Mouse (Mus musculus): Measurements from ENCODE around the gene Gm28230. TPM values are rescaled to one million over a fixed set of nuclear protein-coding genes. Genes with fewer than 3 reads are reported as not detected.

Gene Gm28230
- polyA plus RNA-seq, 1 experiment: not detected

GRCm38 (mm10) chr2:74701949-74702819, 24.3 kb upstream of the Gm28230 start:
- peaks cover 100% of the 10 kb centered on the region for H3K27me3 ChIP-seq (ENCODE audit: control insufficient read depth)
- H3K9me3 ChIP-seq (ENCODE audit: control insufficient read depth, low read length): peaks cover 5% of the 10 kb centered on the region; the same call in 1 of the 2 replicates
- TF ChIP-seq TAL1 (IDR thresholded peaks at IDR 0.05; ENCODE audit: low read length) (no peak), GATA1 (IDR thresholded peaks at IDR 0.05; ENCODE audit: low read length) (no peak)
- no peaks in the 10 kb centered on the region for H3K36me3 ChIP-seq (ENCODE audit: control insufficient read depth)
- no peak overlapping the region for H3K4me3 ChIP-seq (replicated peaks)
- 0 out of 2 replicates have a peak, but pooled peaks cover 2% of the 10 kb centered on the region for H3K4me1 ChIP-seq (ENCODE audit: control insufficient read depth)

- peaks cover 100% of the 10 kb centered on the region for H3K27me3 ChIP-seq (ENCODE audit: control insufficient read depth)
- peaks cover 4% of the 10 kb centered on the region; the same call in 1 of the 2 replicates for H3K9me3 ChIP-seq (ENCODE audit: control insufficient read depth, low read length)
- TF ChIP-seq TAL1 (IDR thresholded peaks at IDR 0.05; ENCODE audit: low read length) (no peak), GATA1 (IDR thresholded peaks at IDR 0.05; ENCODE audit: low read length) (no peak)
- H3K4me1 ChIP-seq (ENCODE audit: control insufficient read depth): 0 out of 2 replicates have a peak, but pooled peaks cover 2% of the 10 kb centered on the region
- no peak overlapping the region for H3K4me3 ChIP-seq (replicated peaks)
- H3K36me3 ChIP-seq (ENCODE audit: control insufficient read depth): no peaks in the 10 kb centered on the region
Measured at GRCm38 (mm10) chr2:74702820-74703219, 23.7 kb upstream of the Gm28230 start.

GRCm38 (mm10) chr2:74703317-74703716, 23.2 kb upstream of the Gm28230 start:
- H3K27me3 ChIP-seq (ENCODE audit: control insufficient read depth): peaks cover 100% of the 10 kb centered on the region
- H3K9me3 ChIP-seq (ENCODE audit: control insufficient read depth, low read length): no peaks in the 10 kb centered on the region; the same call in 1 of the 2 replicates
- H3K4me3 ChIP-seq (replicated peaks): no peak overlapping the region
- H3K4me1 ChIP-seq (ENCODE audit: control insufficient read depth): no peaks in the 10 kb centered on the region
- TF ChIP-seq TAL1 (IDR thresholded peaks at IDR 0.05; ENCODE audit: low read length): no peak
- no peak for TF ChIP-seq GATA1 (IDR thresholded peaks at IDR 0.05; ENCODE audit: low read length)
- H3K36me3 ChIP-seq (ENCODE audit: control insufficient read depth): no peaks in the 10 kb centered on the region

- Histone ChIP-seq H3K9me3 (ENCODE audit: control insufficient read depth, low read length) (no peaks in the 10 kb centered on the region; the same call in 1 of the 2 replicates), H3K27me3 (ENCODE audit: control insufficient read depth) (peaks cover 100% of the 10 kb centered on the region), H3K4me1 (ENCODE audit: control insufficient read depth) (no peaks in the 10 kb centered on the region), H3K4me3 (replicated peaks) (no peak overlapping the region), H3K36me3 (ENCODE audit: control insufficient read depth) (no peaks in the 10 kb centered on the region)
- TF ChIP-seq GATA1 (IDR thresholded peaks at IDR 0.05; ENCODE audit: low read length) (no peak), TAL1 (IDR thresholded peaks at IDR 0.05; ENCODE audit: low read length) (no peak)
Measured at GRCm38 (mm10) chr2:74703720-74704392, 22.7 kb upstream of the Gm28230 start.

- Histone ChIP-seq H3K27me3 (ENCODE audit: control insufficient read depth) (peaks cover 100% of the 10 kb centered on the region), H3K9me3 (ENCODE audit: control insufficient read depth, low read length) (no peaks in the 10 kb centered on the region; the same call in 1 of the 2 replicates), H3K36me3 (ENCODE audit: control insufficient read depth) (no peaks in the 10 kb centered on the region), H3K4me3 (replicated peaks) (no peak within 1 kb of the TSS), H3K4me1 (ENCODE audit: control insufficient read depth) (no peaks in the 10 kb centered on the region)
- TF ChIP-seq GATA1 (IDR thresholded peaks at IDR 0.05; ENCODE audit: low read length): no peak
- TF ChIP-seq TAL1 (IDR thresholded peaks at IDR 0.05; ENCODE audit: low read length): no peak
Measured at GRCm38 (mm10) chr2:74704393-74704998, 22.0 kb upstream of the Gm28230 start, which contains the start of gene Hoxd8. Hoxd8 (plus strand) TSS chr2:74704615.

DNA sequence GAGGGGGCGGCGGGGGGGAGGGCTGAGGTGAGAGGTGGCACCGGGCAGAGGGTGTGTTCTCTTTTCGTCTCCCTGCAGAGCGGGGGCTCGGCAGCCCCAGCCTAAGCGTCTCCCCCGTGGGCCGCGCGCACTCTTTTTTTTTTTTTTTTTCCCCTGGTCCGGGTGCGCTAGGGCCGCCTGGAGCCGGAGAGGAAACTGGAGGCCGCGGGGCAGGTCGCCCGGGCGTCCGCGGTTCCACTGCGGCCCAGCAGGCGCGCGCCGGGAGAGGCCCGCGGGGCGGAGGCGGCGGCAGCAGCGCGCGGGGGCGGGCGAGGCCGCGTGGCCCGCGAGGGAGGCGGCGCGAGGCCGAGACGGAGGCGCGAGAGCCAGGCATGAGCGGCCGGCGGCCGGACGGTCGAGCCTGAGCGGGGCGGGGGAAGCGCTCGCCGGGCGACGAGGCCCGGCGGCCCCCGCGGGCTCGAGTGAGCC, 21.5 kb upstream of the Gm28230 start:
- Histone ChIP-seq H3K4me1 (ENCODE audit: control insufficient read depth) (no peaks in the 10 kb centered on the region), H3K36me3 (ENCODE audit: control insufficient read depth) (no peaks in the 10 kb centered on the region), H3K27me3 (ENCODE audit: control insufficient read depth) (peaks cover 100% of the 10 kb centered on the region), H3K9me3 (ENCODE audit: control insufficient read depth, low read length) (no peaks in the 10 kb centered on the region; the same call in 1 of the 2 replicates), H3K4me3 (replicated peaks) (no peak overlapping the region)
- TF ChIP-seq GATA1 (IDR thresholded peaks at IDR 0.05; ENCODE audit: low read length) (no peak), TAL1 (IDR thresholded peaks at IDR 0.05; ENCODE audit: low read length) (no peak)

DNA sequence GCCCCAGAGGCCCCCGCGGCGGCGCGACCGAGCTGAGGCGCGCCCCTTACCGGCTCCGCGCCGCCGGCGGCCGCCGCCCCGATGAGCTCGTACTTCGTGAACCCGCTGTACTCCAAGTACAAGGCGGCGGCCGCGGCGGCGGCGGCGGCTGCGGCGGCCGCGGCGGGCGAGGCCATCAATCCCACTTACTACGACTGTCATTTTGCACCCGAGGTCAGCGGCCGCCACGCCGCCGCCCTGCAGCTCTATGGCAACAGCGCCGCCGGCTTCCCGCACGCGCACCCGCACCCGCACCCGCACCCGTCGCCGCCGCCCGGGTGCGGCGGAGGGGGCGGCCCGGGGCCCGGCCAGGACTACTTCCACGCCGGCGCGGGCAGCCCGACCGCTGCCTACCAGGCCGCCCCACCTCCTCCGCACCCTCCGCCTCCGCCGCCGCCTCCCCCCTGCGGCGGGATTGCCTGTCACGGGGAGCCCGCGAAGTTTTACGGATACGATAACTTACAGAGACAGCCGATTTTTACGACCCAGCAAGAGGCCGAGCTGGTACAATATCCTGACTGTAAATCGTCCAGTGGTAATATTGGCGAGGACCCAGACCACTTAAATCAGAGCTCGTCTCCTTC, 20.9 kb upstream of the Gm28230 start:
- Histone ChIP-seq H3K36me3 (ENCODE audit: control insufficient read depth) (no peaks in the 10 kb centered on the region), H3K4me3 (replicated peaks) (no peak overlapping the region), H3K9me3 (ENCODE audit: control insufficient read depth, low read length) (no peaks in the 10 kb centered on the region; the same call in 1 of the 2 replicates), H3K27me3 (ENCODE audit: control insufficient read depth) (peaks cover 100% of the 10 kb centered on the region), H3K4me1 (ENCODE audit: control insufficient read depth) (no peaks in the 10 kb centered on the region)
- TF ChIP-seq TAL1 (IDR thresholded peaks at IDR 0.05; ENCODE audit: low read length) (no peak), GATA1 (IDR thresholded peaks at IDR 0.05; ENCODE audit: low read length) (no peak)

DNA sequence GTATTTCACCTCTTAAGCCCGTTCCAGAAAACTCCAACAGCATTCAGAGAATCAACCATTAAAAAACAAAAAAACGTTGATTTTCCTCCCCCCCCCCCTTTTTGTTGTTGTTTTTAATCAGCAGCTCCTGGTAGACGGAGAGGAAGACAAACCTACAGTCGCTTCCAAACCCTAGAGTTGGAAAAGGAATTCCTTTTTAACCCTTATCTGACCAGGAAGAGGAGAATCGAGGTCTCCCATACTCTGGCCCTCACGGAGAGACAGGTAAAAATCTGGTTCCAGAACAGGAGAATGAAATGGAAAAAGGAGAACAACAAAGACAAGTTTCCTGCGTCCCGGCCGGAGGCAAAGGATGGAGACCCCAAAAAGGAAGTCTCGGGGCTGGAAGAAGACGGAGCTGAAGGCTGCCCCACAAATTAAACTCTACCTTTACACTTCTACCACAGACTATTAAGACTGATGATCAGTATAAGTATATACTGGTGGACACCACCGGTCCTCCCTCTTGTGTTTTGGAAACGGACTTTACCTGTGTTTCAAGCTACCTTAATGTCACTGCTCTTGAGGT, 20.1 kb upstream of the Gm28230 start:
- TF ChIP-seq TAL1 (IDR thresholded peaks at IDR 0.05; ENCODE audit: low read length) (no peak), GATA1 (IDR thresholded peaks at IDR 0.05; ENCODE audit: low read length) (no peak)
- Histone ChIP-seq H3K27me3 (ENCODE audit: control insufficient read depth) (peaks cover 100% of the 10 kb centered on the region), H3K4me3 (replicated peaks) (no peak overlapping the region), H3K4me1 (ENCODE audit: control insufficient read depth) (no peaks in the 10 kb centered on the region), H3K36me3 (ENCODE audit: control insufficient read depth) (no peaks in the 10 kb centered on the region), H3K9me3 (ENCODE audit: control insufficient read depth, low read length) (no peaks in the 10 kb centered on the region; the same call in 1 of the 2 replicates)
